Mouse (Mus musculus) T-helper 2 cell (primary cell): ENCODE results near the gene Akr1b8.
"Not testable (repeated sequence)": the region's sequence is repeated elsewhere in the genome, so short reads cannot be mapped to it uniquely, and the experiment has no call there.

Experiments
- in situ Hi-C: fragments of 300-600 bp; cut with MboI, MseI; formaldehyde crosslinking; loops from one replicate; pipeline ENCODE4 v1.15.1; 2025; ENCODE audit warnings: high pct_unique_total_duplicates

Akr1b8 gene

GRCm38 (mm10) chr6:34346096-34346898, 7.6 kb upstream of the Akr1b8 start:
- in situ Hi-C loops, result loop anchor here (5.0 kb wide), 1 partner anchor 54 kb away; no protein-coding TSS in a partner anchor

DNA sequence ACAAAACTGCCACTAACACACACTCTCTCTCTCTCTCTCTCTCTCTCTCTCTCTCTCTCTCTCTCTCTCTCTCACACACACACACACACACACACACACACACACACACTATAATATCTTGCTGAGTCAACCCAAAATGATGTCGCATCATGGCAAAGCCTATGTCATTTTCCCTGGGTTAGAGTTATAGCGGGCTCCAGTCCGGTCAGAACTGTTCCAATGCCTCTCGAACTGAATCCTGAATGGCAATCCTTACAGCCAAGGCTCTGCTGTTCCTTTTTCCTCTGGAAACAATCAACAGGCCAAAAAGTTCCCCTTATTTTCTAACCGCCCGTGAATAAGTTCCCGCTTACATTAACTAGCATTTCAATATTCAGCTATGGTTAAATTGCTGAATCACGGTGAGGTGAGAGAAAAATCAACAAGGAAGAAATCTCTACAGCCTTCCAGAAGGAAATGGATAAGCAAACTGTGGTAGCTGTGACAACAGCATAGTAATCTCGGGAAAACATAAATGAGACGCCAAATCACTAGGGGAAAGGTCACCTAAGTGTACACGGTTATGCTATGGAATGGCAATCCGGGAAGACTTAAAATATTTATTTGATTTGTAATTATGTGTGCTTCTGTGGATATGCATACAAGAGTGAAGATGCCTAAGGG, 3.8 kb upstream of the Akr1b8 start:
- in situ Hi-C loops, result loop anchor here (25.0 kb wide), 1 partner anchor 412 kb away; no protein-coding TSS in a partner anchor

- in situ Hi-C loops, result loop anchor here (25.0 kb wide), 1 partner anchor 411 kb away; no protein-coding TSS in a partner anchor
Observed at GRCm38 (mm10) chr6:34351481-34351880, 2.4 kb upstream of the Akr1b8 start.

DNA sequence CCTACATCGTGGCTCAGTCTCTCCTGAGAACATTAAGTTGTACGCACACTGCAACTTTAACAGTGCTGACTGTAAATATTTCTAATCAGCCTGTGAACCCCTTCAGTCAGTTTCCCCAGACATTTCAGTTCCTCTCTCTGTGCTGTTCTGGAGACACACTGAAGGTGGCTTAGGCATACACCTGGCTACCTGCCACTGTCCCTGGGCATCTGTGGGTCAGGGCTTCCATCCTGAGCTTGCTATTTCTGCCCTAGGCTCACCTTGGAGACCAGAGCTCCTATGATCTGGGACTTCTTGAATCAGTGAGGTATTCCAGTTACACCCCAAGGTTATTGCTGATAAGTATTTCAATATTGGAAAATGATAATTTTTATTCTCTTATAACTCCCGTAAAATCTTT, 1.5 kb upstream of the Akr1b8 start:
- in situ Hi-C loops, result loop anchor here (25.0 kb wide), 1 partner anchor 410 kb away; no protein-coding TSS in a partner anchor

DNA sequence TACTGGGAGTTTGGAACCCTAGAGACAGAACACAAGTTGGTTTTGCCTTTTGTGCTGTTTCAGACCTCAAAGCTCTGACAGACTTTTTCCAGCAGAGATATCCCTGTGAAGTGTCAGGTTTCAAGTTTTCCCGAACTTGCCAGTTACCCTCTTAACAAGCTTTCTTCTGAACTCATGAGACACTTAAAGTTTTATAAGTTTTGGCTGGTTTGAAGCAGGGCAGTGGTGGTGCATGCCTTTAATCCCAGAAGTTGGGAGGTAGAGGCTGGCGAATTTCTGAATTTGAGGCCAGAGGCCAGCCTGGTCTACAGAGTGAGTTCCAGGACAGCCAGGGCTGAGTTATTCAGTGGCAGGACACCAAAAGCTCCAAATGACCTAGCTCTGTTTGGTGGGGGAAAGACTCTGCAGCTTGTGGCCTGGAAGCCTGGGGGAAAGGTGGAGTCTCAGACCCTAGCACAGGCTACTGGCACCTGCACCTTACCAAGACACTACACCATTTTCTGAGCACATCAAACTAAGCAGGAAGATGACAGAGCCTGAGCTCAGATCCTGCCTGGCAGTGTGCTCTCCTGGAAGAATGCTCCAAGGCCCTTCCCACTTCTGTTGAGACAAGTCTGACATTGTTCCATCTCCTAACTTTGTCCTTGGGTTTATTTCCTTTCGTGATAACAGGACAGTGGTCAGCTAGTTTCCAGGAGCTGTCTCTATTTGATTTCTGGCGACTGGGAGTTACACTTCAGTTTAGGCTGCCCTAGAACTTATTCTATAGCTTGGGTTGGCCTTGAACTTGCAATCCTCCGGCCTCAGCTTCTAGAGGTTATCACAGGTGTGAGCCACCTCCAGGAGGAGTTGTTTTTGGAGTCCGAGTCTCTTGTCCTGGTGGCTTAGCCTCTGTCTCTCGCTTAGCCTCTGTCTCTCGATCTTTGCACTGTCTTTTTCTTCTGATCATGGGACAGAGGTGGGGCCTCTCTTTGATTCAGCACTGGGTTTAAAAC, 732 bp downstream of the Akr1b8 start:
- in situ Hi-C loops, result loop anchor here (25.0 kb wide), 1 partner anchor 408 kb away; no protein-coding TSS in a partner anchor

DNA sequence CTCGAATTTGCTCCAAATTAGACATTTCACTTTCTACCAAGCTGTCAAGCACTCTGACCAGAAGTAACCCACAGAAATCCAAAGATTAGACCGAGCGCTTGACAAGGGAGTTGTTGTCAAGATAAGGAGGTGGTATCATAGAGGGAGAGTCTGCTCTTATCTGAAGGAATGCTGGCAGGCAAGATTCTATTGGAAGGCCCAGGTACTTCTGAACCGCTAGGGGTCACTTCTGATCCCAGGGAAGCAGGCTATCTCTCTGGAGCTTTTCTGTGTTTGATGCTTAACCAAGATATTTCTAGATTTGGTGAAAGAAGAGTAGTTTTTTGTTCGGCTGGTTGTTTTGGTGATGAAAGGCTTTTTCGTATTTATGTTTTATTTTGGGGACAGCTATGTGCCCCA, 1.4 kb downstream of the Akr1b8 start:
- in situ Hi-C loops, result loop anchor here (25.0 kb wide), 1 partner anchor 407 kb away; no protein-coding TSS in a partner anchor

DNA sequence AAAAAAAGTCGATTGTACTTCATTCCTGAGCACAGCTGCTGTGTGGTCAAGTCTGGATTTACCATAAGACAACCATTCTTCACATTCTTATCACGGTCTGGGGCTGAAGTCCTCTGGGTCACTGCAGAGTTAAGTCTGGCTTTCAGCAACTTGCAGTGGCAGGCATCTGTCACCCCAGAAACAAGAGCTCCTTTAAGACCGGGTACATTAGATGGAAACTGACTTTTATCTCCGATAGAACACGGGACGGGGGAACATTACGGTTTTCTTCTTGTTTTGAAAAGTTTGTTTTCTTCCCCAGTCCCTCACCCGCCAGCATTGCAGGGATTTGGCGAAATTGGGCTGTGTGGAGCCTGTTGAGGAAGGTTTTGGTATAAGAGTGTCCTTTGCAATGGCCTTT, 1.9 kb downstream of the Akr1b8 start:
- in situ Hi-C loops, result loop anchor here (25.0 kb wide), 1 partner anchor 406 kb away; no protein-coding TSS in a partner anchor

DNA sequence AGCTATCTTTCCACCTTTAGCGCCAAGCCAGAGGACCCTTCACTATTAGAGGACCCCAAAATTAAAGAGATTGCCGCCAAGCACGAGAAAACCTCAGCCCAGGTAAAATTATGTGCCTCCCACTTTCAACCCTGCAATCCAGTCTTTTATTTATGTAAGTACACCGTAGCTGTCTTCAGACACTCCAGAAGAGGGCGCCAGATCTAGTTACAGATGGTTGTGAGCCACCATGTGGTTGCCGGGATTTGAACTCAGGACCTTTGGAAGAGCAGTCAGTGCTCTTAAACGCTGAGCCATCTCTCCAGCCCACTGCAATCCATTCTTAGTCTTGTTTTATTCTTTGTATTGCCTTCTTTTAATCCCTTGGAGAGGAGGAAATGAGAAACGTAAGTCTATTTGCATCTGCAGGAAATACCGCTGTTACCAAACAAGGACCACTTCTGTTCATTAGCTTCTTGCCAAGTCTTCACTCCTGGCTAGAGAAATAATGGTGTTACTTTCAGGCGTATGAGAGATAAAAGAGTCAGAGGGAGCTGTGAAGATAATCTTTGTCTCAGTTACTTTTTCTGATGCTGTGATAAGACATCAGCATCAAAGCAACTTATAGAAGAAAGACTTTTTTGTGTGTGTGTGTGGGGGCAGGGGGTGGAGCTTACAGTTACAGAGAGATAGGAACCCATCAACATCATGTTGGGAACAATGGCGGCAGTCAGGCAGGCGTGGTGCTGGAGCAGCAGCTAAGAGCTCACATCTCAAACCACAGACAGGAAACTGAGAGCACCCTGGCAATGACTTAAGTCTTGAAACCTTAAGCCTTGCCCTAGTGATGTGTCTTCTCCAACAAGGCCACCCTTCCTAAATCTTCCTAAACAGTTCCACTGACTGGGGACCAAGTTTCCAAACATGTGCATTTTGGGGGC, 10.6 kb downstream of the Akr1b8 start:
- in situ Hi-C loops, result loop anchor here (25.0 kb wide), 1 partner anchor 398 kb away; no protein-coding TSS in a partner anchor

GRCm38 (mm10) chr6:34367998-34368397, 14.1 kb downstream of the Akr1b8 start:
- in situ Hi-C loops, result loop anchor here (25.0 kb wide), 1 partner anchor 394 kb away; no protein-coding TSS in a partner anchor

DNA sequence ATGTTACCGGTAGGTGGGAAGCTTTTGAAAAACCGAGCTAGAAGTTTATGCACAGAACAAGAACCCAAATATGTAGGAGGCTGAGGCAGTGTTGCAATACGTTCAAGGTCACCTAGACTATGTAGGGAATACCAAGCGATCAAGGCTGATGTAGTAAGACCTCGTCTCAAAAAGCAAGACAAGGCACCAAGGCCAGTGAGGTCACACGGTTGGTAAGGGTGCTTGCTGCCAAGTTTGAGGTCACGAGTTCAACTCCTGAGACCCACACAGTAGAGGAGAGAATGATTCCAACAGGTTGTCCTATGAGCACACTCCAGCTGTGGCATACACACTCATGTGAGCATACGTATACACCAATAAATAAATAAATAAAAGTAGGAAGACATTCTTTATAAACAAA, 16.2 kb downstream of the Akr1b8 start:
- in situ Hi-C loops, result loop anchor here (25.0 kb wide), 1 partner anchor 392 kb away; no protein-coding TSS in a partner anchor

GRCm38 (mm10) chr6:34371700-34372351, 17.9 kb downstream of the Akr1b8 start:
- in situ Hi-C loops, result loop anchor here (25.0 kb wide), 1 partner anchor 390 kb away; no protein-coding TSS in a partner anchor

GRCm38 (mm10) chr6:34373841-34374240, 19.9 kb downstream of the Akr1b8 start:
- in situ Hi-C loops, result loop anchor here (25.0 kb wide), 1 partner anchor 388 kb away; no protein-coding TSS in a partner anchor

- in situ Hi-C loops, result not testable (repeated sequence)
Observed at GRCm38 (mm10) chr6:34375888-34376287, 22.0 kb downstream of the Akr1b8 start.

DNA sequence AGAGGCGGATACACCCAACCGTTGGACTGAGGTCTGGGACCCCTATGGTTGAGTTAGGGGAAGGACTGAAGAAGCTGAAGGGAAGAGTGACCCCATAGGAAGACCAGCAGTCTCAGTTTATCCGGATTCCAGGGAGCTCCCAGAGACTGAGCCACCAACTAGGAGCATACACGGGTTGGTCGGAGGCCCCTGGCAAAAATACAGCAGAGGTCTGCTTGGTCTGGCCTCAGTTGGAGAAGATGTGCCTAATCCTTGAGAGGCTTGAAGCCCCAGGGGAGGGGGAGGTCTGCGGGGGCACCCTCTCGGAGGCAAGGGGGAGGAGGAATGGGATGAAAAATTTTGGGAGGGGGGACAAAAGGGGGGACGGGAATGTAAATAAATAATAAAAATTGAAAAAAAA, 29.5 kb downstream of the Akr1b8 start:
- in situ Hi-C loops, result no loop called here

- in situ Hi-C loops, result no loop called here
Observed at GRCm38 (mm10) chr6:34384110-34384661, 30.3 kb downstream of the Akr1b8 start, which contains the start of gene Akr1b10. Gene Akr1b10, plus strand, starts transcription at chr6:34384218.

- in situ Hi-C loops, result no loop called here
Observed at GRCm38 (mm10) chr6:34384701-34385370, 30.9 kb downstream of the Akr1b8 start.

- in situ Hi-C loops, result no loop called here
Observed at GRCm38 (mm10) chr6:34388420-34389156, 34.7 kb downstream of the Akr1b8 start.

- in situ Hi-C loops, result no loop called here
Observed at GRCm38 (mm10) chr6:34395897-34396296, 42.0 kb downstream of the Akr1b8 start.
